Mouse (Mus musculus): ENCODE data around the gene Timm44. TPM values are rescaled to one million over a fixed set of nuclear protein-coding genes. Genes with fewer than 3 reads are reported as not detected.

Gene Timm44
- polyA plus RNA-seq, 1 experiment: 44.6 TPM

GRCm38 (mm10) chr8:4254001-4254400 is 21.7 kb downstream of the Timm44 start:
- DNase-seq: no peak
- WGBS: 58% methylated on average over 6 of the region's 6 CpGs
- no peak overlapping the region for H3K4me3 ChIP-seq (replicated peaks; ENCODE audit: extremely low read depth, low read depth, low read length)

GRCm38 (mm10) chr8:4252934-4253841 is 22.5 kb downstream of the Timm44 start, which contains the start of gene Snapc2:
Gene Snapc2 (plus strand): TSS chr8:4253080.
- DNase-seq: peak; percentile 97
- under 1% methylated on average over 69 of the region's 69 CpGs for WGBS

More at GRCm38 (mm10) chr8:4254001-4254400, 21.7 kb downstream of the Timm44 start:
- peaks cover 11% of the 10 kb centered on the region for H3K4me1 ChIP-seq (ENCODE audit: control insufficient read depth, insufficient read depth, low read length)
- TF ChIP-seq POLR2A (IDR thresholded peaks at IDR 0.05; ENCODE audit: borderline replicate concordance, extremely low read depth, low read depth, low read length) (no peak), CTCF (IDR thresholded peaks at IDR 0.05; ENCODE audit: insufficient read depth, low read length) (0 out of 2 replicates have a peak, but pooled peaks have one; percentile 17)

GRCm38 (mm10) chr8:4252116-4252760 is 23.5 kb downstream of the Timm44 start:
- DNase-seq: no peak
- Histone ChIP-seq H3K4me1 (ENCODE audit: control insufficient read depth, insufficient read depth, low read length) (peaks cover 7% of the 10 kb centered on the region), H3K4me3 (replicated peaks; ENCODE audit: extremely low read depth, low read depth, low read length) (peak overlapping the region; percentile 11)
- 35% methylated on average over 8 of the region's 8 CpGs for WGBS
- no peak for TF ChIP-seq POLR2A (IDR thresholded peaks at IDR 0.05; ENCODE audit: borderline replicate concordance, extremely low read depth, low read depth, low read length)
- TF ChIP-seq CTCF (IDR thresholded peaks at IDR 0.05; ENCODE audit: insufficient read depth, low read length): no peak

More at GRCm38 (mm10) chr8:4252934-4253841, 22.5 kb downstream of the Timm44 start, which contains the start of gene Snapc2:
- H3K4me1 ChIP-seq (ENCODE audit: control insufficient read depth, insufficient read depth, low read length): peaks cover 7% of the 10 kb centered on the region
- TF ChIP-seq POLR2A (IDR thresholded peaks at IDR 0.05; ENCODE audit: borderline replicate concordance, extremely low read depth, low read depth, low read length) (peak; percentile 65; the same call in 1 of the 2 replicates), CTCF (IDR thresholded peaks at IDR 0.05; ENCODE audit: insufficient read depth, low read length) (no peak)
- H3K4me3 ChIP-seq (replicated peaks; ENCODE audit: extremely low read depth, low read depth, low read length): peak within 1 kb of the TSS; percentile 79

- WGBS: 46% methylated on average over 26 of the region's 26 CpGs
- TF ChIP-seq CTCF (IDR thresholded peaks at IDR 0.05; ENCODE audit: insufficient read depth, low read length) (peak; percentile 78), POLR2A (IDR thresholded peaks at IDR 0.05; ENCODE audit: borderline replicate concordance, extremely low read depth, low read depth, low read length) (no peak)
- Histone ChIP-seq H3K4me3 (replicated peaks; ENCODE audit: extremely low read depth, low read depth, low read length) (no peak overlapping the region), H3K4me1 (ENCODE audit: control insufficient read depth, insufficient read depth, low read length) (peaks cover 7% of the 10 kb centered on the region)
- DNase-seq: peak; percentile 81
Observed at GRCm38 (mm10) chr8:4250306-4250970, 25.3 kb downstream of the Timm44 start.

- Histone ChIP-seq H3K4me3 (replicated peaks; ENCODE audit: extremely low read depth, low read depth, low read length) (no peak overlapping the region), H3K4me1 (ENCODE audit: control insufficient read depth, insufficient read depth, low read length) (peaks cover 7% of the 10 kb centered on the region)
- no peak for TF ChIP-seq CTCF (IDR thresholded peaks at IDR 0.05; ENCODE audit: insufficient read depth, low read length)
- TF ChIP-seq POLR2A (IDR thresholded peaks at IDR 0.05; ENCODE audit: borderline replicate concordance, extremely low read depth, low read depth, low read length): no peak
- 31% methylated on average over 29 of the region's 29 CpGs for WGBS
- no peak for DNase-seq
Observed at GRCm38 (mm10) chr8:4249213-4249612, 26.5 kb downstream of the Timm44 start.

- no peak for DNase-seq
- WGBS: 80% methylated on average over 15 of the region's 15 CpGs
- Histone ChIP-seq H3K4me3 (replicated peaks; ENCODE audit: extremely low read depth, low read depth, low read length) (no peak within 1 kb of the TSS), H3K4me1 (ENCODE audit: control insufficient read depth, insufficient read depth, low read length) (peaks cover 2% of the 10 kb centered on the region; the same call in 1 of the 2 replicates)
- TF ChIP-seq POLR2A (IDR thresholded peaks at IDR 0.05; ENCODE audit: borderline replicate concordance, extremely low read depth, low read depth, low read length): no peak
- no peak for TF ChIP-seq CTCF (IDR thresholded peaks at IDR 0.05; ENCODE audit: insufficient read depth, low read length)
Observed at GRCm38 (mm10) chr8:4247951-4248540, 27.7 kb downstream of the Timm44 start, which contains the start of gene Tgfbr3l. Gene Tgfbr3l (plus strand): TSS chr8:4248214.

- 82% methylated on average over 8 of the region's 8 CpGs for WGBS
- H3K4me3 ChIP-seq (replicated peaks; ENCODE audit: extremely low read depth, low read depth, low read length): no peak overlapping the region
- no peaks in the 10 kb centered on the region for H3K4me1 ChIP-seq (ENCODE audit: control insufficient read depth, insufficient read depth, low read length)
- no peak for TF ChIP-seq CTCF (IDR thresholded peaks at IDR 0.05; ENCODE audit: insufficient read depth, low read length)
- TF ChIP-seq POLR2A (IDR thresholded peaks at IDR 0.05; ENCODE audit: borderline replicate concordance, extremely low read depth, low read depth, low read length): no peak
- no peak for DNase-seq
Observed at GRCm38 (mm10) chr8:4247241-4247640, 28.5 kb downstream of the Timm44 start.

GRCm38 (mm10) chr8:4245737-4246136 is 30.0 kb downstream of the Timm44 start:
- no peak overlapping the region for H3K4me3 ChIP-seq (replicated peaks; ENCODE audit: extremely low read depth, low read depth, low read length)
- no peak for TF ChIP-seq POLR2A (IDR thresholded peaks at IDR 0.05; ENCODE audit: borderline replicate concordance, extremely low read depth, low read depth, low read length)
- TF ChIP-seq CTCF (IDR thresholded peaks at IDR 0.05; ENCODE audit: insufficient read depth, low read length): no peak
- no peaks in the 10 kb centered on the region for H3K4me1 ChIP-seq (ENCODE audit: control insufficient read depth, insufficient read depth, low read length)
- DNase-seq: no peak
- 86% methylated on average over 13 of the region's 13 CpGs for WGBS

All from lung, adult 2 months (tissue).